ENCODE assay signal across 7 mouse cellular contexts in the genomic region with DNA sequence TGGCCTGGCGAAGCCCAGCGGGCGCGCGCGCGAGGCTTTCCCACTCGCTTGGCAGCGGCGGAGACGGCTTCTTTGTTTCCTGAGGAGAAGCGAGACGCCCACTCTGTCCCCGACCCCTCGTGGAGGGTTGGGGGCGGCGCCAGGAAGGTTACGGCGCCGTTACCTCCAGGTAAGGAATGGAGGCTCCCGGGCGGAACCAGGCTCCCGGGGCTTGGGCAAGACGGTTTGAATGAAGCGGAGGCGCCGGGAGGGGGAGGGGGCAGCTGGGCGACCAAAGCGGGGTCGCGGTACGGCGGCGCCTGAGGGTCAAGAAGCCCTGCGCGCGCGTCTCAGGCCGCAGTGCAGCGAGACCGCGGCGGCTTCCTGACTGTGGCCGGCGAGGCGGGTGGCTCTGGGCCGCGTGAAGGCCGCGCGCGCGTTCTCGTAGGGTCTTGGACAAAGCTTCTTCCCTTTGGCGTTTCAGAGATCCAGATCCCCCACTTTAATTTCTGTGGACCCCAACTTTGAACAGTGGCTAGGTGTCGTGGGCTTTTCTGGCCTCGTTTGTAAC. TPM values are rescaled to one million over a fixed set of nuclear protein-coding genes. Genes with fewer than 3 reads are reported as not detected.
DNase-seq lines count a peak whose midpoint lies in the region; ATAC-seq lines count a peak whose summit lies in the region.

No protein-coding gene starts in this region.

- peaks cover 23% of the 10 kb centered on the region for H3K4me1 ChIP-seq in embryonic facial prominence, embryonic 10.5 days
- peaks cover 9% of the 10 kb centered on the region for H3K4me1 ChIP-seq in limb, embryonic 10.5 days
- H3K4me1 ChIP-seq in midbrain, embryonic 11.5 days (ENCODE audit: control insufficient read depth, insufficient read depth, low read length): peaks cover 13% of the 10 kb centered on the region

- H3K9me3 ChIP-seq in embryonic facial prominence, embryonic 10.5 days: no peaks in the 10 kb centered on the region
- H3K9me3 ChIP-seq in limb, embryonic 10.5 days (replicated peaks): no peaks in the 10 kb centered on the region
- no peaks in the 10 kb centered on the region for H3K9me3 ChIP-seq in midbrain, embryonic 11.5 days (ENCODE audit: control insufficient read depth, low read length)

- H3K4me3 ChIP-seq in embryonic facial prominence, embryonic 10.5 days: peak overlapping the region; percentile 82
- peak overlapping the region; percentile 76 for H3K4me3 ChIP-seq in limb, embryonic 10.5 days
- peak overlapping the region; percentile 60 for H3K4me3 ChIP-seq in midbrain, embryonic 11.5 days (ENCODE audit: low read depth, low read length)

- WGBS in embryonic facial prominence, embryonic 10.5 days: under 1% methylated on average over 57 of the region's 57 CpGs
- WGBS in limb, embryonic 10.5 days: under 1% methylated on average over 57 of the region's 57 CpGs
- under 1% methylated on average over 53 of the region's 57 CpGs for WGBS in midbrain, embryonic 11.5 days

- H3K4me2 ChIP-seq in midbrain, embryonic 11.5 days: peak overlapping the region; percentile 61

- peaks cover 33% of the 10 kb centered on the region for H3K36me3 ChIP-seq in embryonic facial prominence, embryonic 10.5 days (replicated peaks)
- peaks cover 37% of the 10 kb centered on the region for H3K36me3 ChIP-seq in limb, embryonic 10.5 days
- H3K36me3 ChIP-seq in midbrain, embryonic 11.5 days (ENCODE audit: control insufficient read depth, insufficient read depth, low read length): no peaks in the 10 kb centered on the region; the same call in 1 of the 2 replicates

- peak overlapping the region; percentile 86 for H3K9ac ChIP-seq in midbrain, embryonic 11.5 days (ENCODE audit: low read length)

- ATAC-seq in midbrain, embryonic 11.5 days (ENCODE audit: low FRiP score): peak; percentile 85

- peak; percentile 93 for DNase-seq in adrenal gland, postnatal 14 days
- peak; percentile 94 for DNase-seq in embryonic facial prominence, embryonic 10.5 days (ENCODE audit: low spot score)
- peak; percentile 99 for DNase-seq in heart, adult 11 months
- DNase-seq in kidney, adult 18-20 months: peak; percentile 92
- DNase-seq in limb, embryonic 10.5 days (ENCODE audit: low spot score): peak; percentile 94
- DNase-seq in midbrain, embryonic 11.5 days (ENCODE audit: low spot score, missing footprints): peak; percentile 99
- peak; percentile 80 for DNase-seq in skeletal muscle tissue, adult 2 months (ENCODE audit: low read depth, low spot score)

- peak overlapping the region; percentile 99 for H3K27ac ChIP-seq in embryonic facial prominence, embryonic 10.5 days (replicated peaks)
- peak overlapping the region; percentile 99 for H3K27ac ChIP-seq in limb, embryonic 10.5 days
- peak overlapping the region; percentile 87 for H3K27ac ChIP-seq in midbrain, embryonic 11.5 days (ENCODE audit: low read depth, low read length)

- H3K27me3 ChIP-seq in embryonic facial prominence, embryonic 10.5 days (replicated peaks; ENCODE audit: low read depth, poor library complexity, severe bottlenecking): no peaks in the 10 kb centered on the region
- no peaks in the 10 kb centered on the region for H3K27me3 ChIP-seq in limb, embryonic 10.5 days (ENCODE audit: low read depth, poor library complexity, severe bottlenecking)
- no peaks in the 10 kb centered on the region for H3K27me3 ChIP-seq in midbrain, embryonic 11.5 days (ENCODE audit: control insufficient read depth, insufficient read depth, low read length)

RNA-seq across cellular contexts. Expression of gene Smarca4, which starts 0.3 kb away (rescaled TPM):
- total RNA-seq in adrenal gland, postnatal 14 days (2021): 70.8 and 71.0 TPM in 2 replicates
- polyA plus RNA-seq in embryonic facial prominence, embryonic 10.5 days (2016; fragmentation: Nextera tagmentation; extraction: Ambion mirVana): 157 and 165 TPM in 2 replicates
- polyA plus RNA-seq in limb, embryonic 10.5 days (2016; fragmentation: Nextera tagmentation; extraction: Ambion mirVana): 169 and 171 TPM in 2 replicates
- 126 and 136 TPM in 2 replicates for polyA plus RNA-seq in midbrain, embryonic 11.5 days (2014; fragmentation: Nextera tagmentation; extraction: Ambion mirVana)

RNA-seq across cellular contexts. Expression of gene Yipf2, which starts 23.7 kb away (rescaled TPM):
- total RNA-seq in adrenal gland, postnatal 14 days (2021): 22.6 and 23.2 TPM in 2 replicates
- polyA plus RNA-seq in embryonic facial prominence, embryonic 10.5 days (2016; fragmentation: Nextera tagmentation; extraction: Ambion mirVana): 19.0 and 21.2 TPM in 2 replicates
- polyA plus RNA-seq in limb, embryonic 10.5 days (2016; fragmentation: Nextera tagmentation; extraction: Ambion mirVana): 17.6 and 26.2 TPM in 2 replicates
- 14.8 and 15.1 TPM in 2 replicates for polyA plus RNA-seq in midbrain, embryonic 11.5 days (2014; fragmentation: Nextera tagmentation; extraction: Ambion mirVana)

RNA-seq across cellular contexts. Expression of gene Timm29, which starts 23.8 kb away (rescaled TPM):
- 48.2 and 49.5 TPM in 2 replicates for total RNA-seq in adrenal gland, postnatal 14 days (2021)
- 32.0 and 32.7 TPM in 2 replicates for polyA plus RNA-seq in embryonic facial prominence, embryonic 10.5 days (2016; fragmentation: Nextera tagmentation; extraction: Ambion mirVana)
- 30.9 and 35.7 TPM in 2 replicates for polyA plus RNA-seq in limb, embryonic 10.5 days (2016; fragmentation: Nextera tagmentation; extraction: Ambion mirVana)
- polyA plus RNA-seq in midbrain, embryonic 11.5 days (2014; fragmentation: Nextera tagmentation; extraction: Ambion mirVana): 57.9 and 59.9 TPM in 2 replicates

Comparison
In these comparisons a context has a peak if more than half of its experiments do, and no peak if none do; other contexts are left out.
1. Peak in every context shown above with its lines: DNase-seq, ATAC-seq, H3K4me3 ChIP-seq and H3K27ac ChIP-seq.